Mouse (Mus musculus): ENCODE data around the gene 4930486L24Rik. TPM values are rescaled to one million over a fixed set of nuclear protein-coding genes. Genes with fewer than 3 reads are reported as not detected.
"Not testable (repeated sequence)": the region's sequence is repeated elsewhere in the genome, so short reads cannot be mapped to it uniquely, and the experiment has no call there.

The 4930486L24Rik gene
- total RNA-seq (2017): 2.1 TPM in 1 of 3 replicates, not detected in the others

- ATAC-seq (replicated peaks; ENCODE audit: insufficient number of reproducible peaks, low FRiP score, low TSS enrichment, poor library complexity, severe bottlenecking): no peak
These were observed at the start of gene 4930486L24Rik for GRCm38 (mm10) chr13:60864281-60864680. TSS of gene 4930486L24Rik (minus strand) at chr13:60864475.

- ATAC-seq (replicated peaks; ENCODE audit: insufficient number of reproducible peaks, low FRiP score, low TSS enrichment, poor library complexity, severe bottlenecking): not testable (repeated sequence)
These were observed 40.5 kb upstream of the 4930486L24Rik start, which contains the start of gene Tpbpb for GRCm38 (mm10) chr13:60904780-60905179. TSS of gene Tpbpb (minus strand) at chr13:60904880.

- peak; percentile 91 for ATAC-seq (replicated peaks; ENCODE audit: insufficient number of reproducible peaks, low FRiP score, low TSS enrichment, poor library complexity, severe bottlenecking)
These were observed 33.1 kb upstream of the 4930486L24Rik start, which contains the start of gene Ctla2b for GRCm38 (mm10) chr13:60897328-60897727. TSS of gene Ctla2b (minus strand) at chr13:60897447.

GRCm38 (mm10) chr13:60896794-60897193 lies 32.5 kb upstream of the 4930486L24Rik start, which contains the start of gene Gm49392:
TSS of gene Gm49392 (minus strand) at chr13:60896894.
- not testable (repeated sequence) for ATAC-seq (replicated peaks; ENCODE audit: insufficient number of reproducible peaks, low FRiP score, low TSS enrichment, poor library complexity, severe bottlenecking)

- ATAC-seq (replicated peaks; ENCODE audit: insufficient number of reproducible peaks, low FRiP score, low TSS enrichment, poor library complexity, severe bottlenecking): 0 out of 2 replicates have a peak, but pooled peaks have one; percentile 17
These were observed 31.3 kb upstream of the 4930486L24Rik start for GRCm38 (mm10) chr13:60895406-60896160.

- no peak for ATAC-seq (replicated peaks; ENCODE audit: insufficient number of reproducible peaks, low FRiP score, low TSS enrichment, poor library complexity, severe bottlenecking)
These were observed 28.0 kb upstream of the 4930486L24Rik start for GRCm38 (mm10) chr13:60892301-60892700.

GRCm38 (mm10) chr13:60848241-60849120 lies 15.8 kb downstream of the 4930486L24Rik start:
- peak; percentile 63; the same call in 1 of the 2 replicates for ATAC-seq (replicated peaks; ENCODE audit: insufficient number of reproducible peaks, low FRiP score, low TSS enrichment, poor library complexity, severe bottlenecking)

GRCm38 (mm10) chr13:60843153-60843552 lies 21.1 kb downstream of the 4930486L24Rik start:
- no peak for ATAC-seq (replicated peaks; ENCODE audit: insufficient number of reproducible peaks, low FRiP score, low TSS enrichment, poor library complexity, severe bottlenecking)

GRCm38 (mm10) chr13:60842703-60843102 lies 21.6 kb downstream of the 4930486L24Rik start:
- ATAC-seq (replicated peaks; ENCODE audit: insufficient number of reproducible peaks, low FRiP score, low TSS enrichment, poor library complexity, severe bottlenecking): no peak

GRCm38 (mm10) chr13:60839353-60839902 lies 24.8 kb downstream of the 4930486L24Rik start:
- ATAC-seq (replicated peaks; ENCODE audit: insufficient number of reproducible peaks, low FRiP score, low TSS enrichment, poor library complexity, severe bottlenecking): peak; percentile 76

GRCm38 (mm10) chr13:60826052-60826451 lies 38.2 kb downstream of the 4930486L24Rik start:
- ATAC-seq (replicated peaks; ENCODE audit: insufficient number of reproducible peaks, low FRiP score, low TSS enrichment, poor library complexity, severe bottlenecking): no peak

GRCm38 (mm10) chr13:60820486-60821175 lies 43.6 kb downstream of the 4930486L24Rik start:
- ATAC-seq (replicated peaks; ENCODE audit: insufficient number of reproducible peaks, low FRiP score, low TSS enrichment, poor library complexity, severe bottlenecking): no peak

GRCm38 (mm10) chr13:60819469-60819868 lies 44.8 kb downstream of the 4930486L24Rik start:
- ATAC-seq (replicated peaks; ENCODE audit: insufficient number of reproducible peaks, low FRiP score, low TSS enrichment, poor library complexity, severe bottlenecking): no peak

GRCm38 (mm10) chr13:60813722-60814121 lies 50.6 kb downstream of the 4930486L24Rik start:
- ATAC-seq (replicated peaks; ENCODE audit: insufficient number of reproducible peaks, low FRiP score, low TSS enrichment, poor library complexity, severe bottlenecking): no peak

- no peak for ATAC-seq (replicated peaks; ENCODE audit: insufficient number of reproducible peaks, low FRiP score, low TSS enrichment, poor library complexity, severe bottlenecking)
These were observed 51.5 kb downstream of the 4930486L24Rik start for GRCm38 (mm10) chr13:60812768-60813167.

- ATAC-seq (replicated peaks; ENCODE audit: insufficient number of reproducible peaks, low FRiP score, low TSS enrichment, poor library complexity, severe bottlenecking): no peak
These were observed 54.6 kb downstream of the 4930486L24Rik start for GRCm38 (mm10) chr13:60809690-60810089.

GRCm38 (mm10) chr13:60802749-60803148 lies 61.5 kb downstream of the 4930486L24Rik start, which contains the start of gene Ctsll3:
TSS of gene Ctsll3 (minus strand) at chr13:60802849.
- ATAC-seq (replicated peaks; ENCODE audit: insufficient number of reproducible peaks, low FRiP score, low TSS enrichment, poor library complexity, severe bottlenecking): no peak
